Mouse (Mus musculus): ENCODE measurements around the gene Rbx1. TPM values are rescaled to one million over a fixed set of nuclear protein-coding genes. Genes with fewer than 3 reads are reported as not detected.
"Not testable (repeated sequence)": the region's sequence is repeated elsewhere in the genome, so short reads cannot be mapped to it uniquely, and the experiment has no call there.

Rbx1 gene
- 517 and 563 TPM in 2 replicates for polyA plus RNA-seq (2015; fragmentation: Nextera tagmentation; extraction: Ambion mirVana)

GRCm38 (mm10) chr15:81465901-81466737, at the start of gene Rbx1:
Rbx1 (plus strand) TSS chr15:81466296.
- H3K4me2 ChIP-seq (ENCODE audit: low read length), result peak within 1 kb of the TSS; percentile 74

GRCm38 (mm10) chr15:81416763-81417310, 49.3 kb upstream of the Rbx1 start:
- H3K9ac ChIP-seq (ENCODE audit: low read depth, low read length), result 0 out of 2 replicates have a peak overlapping the region, but pooled peaks have one; percentile 0
- not testable (repeated sequence) for H3K27me3 ChIP-seq (ENCODE audit: insufficient read depth, low read length); H3K9me3 ChIP-seq (replicated peaks; ENCODE audit: low read length); H3K4me1 ChIP-seq (replicated peaks; ENCODE audit: insufficient read depth, low read length); H3K36me3 ChIP-seq (ENCODE audit: insufficient read depth, low read length)
- 6% methylated on average over 22 of the region's 22 CpGs for WGBS
- peak; percentile 94 for ATAC-seq (replicated peaks; ENCODE audit: low FRiP score, low read depth)
- peak; percentile 64 for DNase-seq (ENCODE audit: low spot score)
- 0 out of 2 replicates have a peak overlapping the region, but pooled peaks have one; percentile 44 for H3K27ac ChIP-seq
- peak overlapping the region; percentile 55 for H3K4me2 ChIP-seq (ENCODE audit: low read length)
- 0 out of 2 replicates have a peak, but pooled peaks have one; percentile 25 for TF ChIP-seq CTCF (IDR thresholded peaks at IDR 0.05; ENCODE audit: low read depth)
- 0 out of 2 replicates have a peak overlapping the region, but pooled peaks have one; percentile 9 for H3K4me3 ChIP-seq (replicated peaks; ENCODE audit: low read depth, low read length)

More at GRCm38 (mm10) chr15:81465901-81466737, at the start of gene Rbx1:
- no peak for TF ChIP-seq CTCF (IDR thresholded peaks at IDR 0.05; ENCODE audit: low read depth)
- peak; percentile 98 for ATAC-seq (replicated peaks; ENCODE audit: low FRiP score, low read depth)
- Histone ChIP-seq H3K9ac (ENCODE audit: low read depth, low read length) (peak within 1 kb of the TSS; percentile 80), H3K27ac (peak within 1 kb of the TSS; percentile 91), H3K36me3 (ENCODE audit: insufficient read depth, low read length) (0 out of 2 replicates have a peak, but pooled peaks cover 8% of the 10 kb centered on the region), H3K4me3 (replicated peaks; ENCODE audit: low read depth, low read length) (peak within 1 kb of the TSS; percentile 66), H3K4me1 (replicated peaks; ENCODE audit: insufficient read depth, low read length) (no peaks in the 10 kb centered on the region), H3K9me3 (replicated peaks; ENCODE audit: low read length) (no peaks in the 10 kb centered on the region), H3K27me3 (ENCODE audit: insufficient read depth, low read length) (no peaks in the 10 kb centered on the region)
- DNase-seq (ENCODE audit: low spot score), result peak; percentile 99
- WGBS, result under 1% methylated on average over 62 of the region's 62 CpGs

- WGBS, result 81% methylated on average over 4 of the region's 4 CpGs
- ATAC-seq (replicated peaks; ENCODE audit: low FRiP score, low read depth) (no peak), DNase-seq (ENCODE audit: low spot score) (no peak)
- Histone ChIP-seq H3K4me3 (replicated peaks; ENCODE audit: low read depth, low read length) (no peak overlapping the region), H3K4me1 (replicated peaks; ENCODE audit: insufficient read depth, low read length) (peaks cover 4% of the 10 kb centered on the region; the same call in 1 of the 2 replicates), H3K27ac (no peak overlapping the region), H3K9ac (ENCODE audit: low read depth, low read length) (no peak overlapping the region), H3K36me3 (ENCODE audit: insufficient read depth, low read length) (no peaks in the 10 kb centered on the region), H3K9me3 (replicated peaks; ENCODE audit: low read length) (no peaks in the 10 kb centered on the region), H3K27me3 (ENCODE audit: insufficient read depth, low read length) (no peaks in the 10 kb centered on the region), H3K4me2 (ENCODE audit: low read length) (no peak overlapping the region)
- no peak for TF ChIP-seq CTCF (IDR thresholded peaks at IDR 0.05; ENCODE audit: low read depth)
Observed at GRCm38 (mm10) chr15:81418065-81418464, 48.0 kb upstream of the Rbx1 start.

- Histone ChIP-seq H3K4me1 (replicated peaks; ENCODE audit: insufficient read depth, low read length) (peaks cover 3% of the 10 kb centered on the region; the same call in 1 of the 2 replicates), H3K4me2 (ENCODE audit: low read length) (no peak overlapping the region; the same call in 1 of the 2 replicates), H3K36me3 (ENCODE audit: insufficient read depth, low read length) (no peaks in the 10 kb centered on the region), H3K27me3 (ENCODE audit: insufficient read depth, low read length) (no peaks in the 10 kb centered on the region), H3K27ac (peak overlapping the region; percentile 89), H3K4me3 (replicated peaks; ENCODE audit: low read depth, low read length) (no peak overlapping the region), H3K9me3 (replicated peaks; ENCODE audit: low read length) (no peaks in the 10 kb centered on the region), H3K9ac (ENCODE audit: low read depth, low read length) (no peak overlapping the region)
- 31% methylated on average over 1 of the region's 1 CpGs for WGBS
- DNase-seq (ENCODE audit: low spot score) (peak; percentile 48), ATAC-seq (replicated peaks; ENCODE audit: low FRiP score, low read depth) (no peak)
- TF ChIP-seq CTCF (IDR thresholded peaks at IDR 0.05; ENCODE audit: low read depth), result no peak
Observed at GRCm38 (mm10) chr15:81421454-81421853, 44.6 kb upstream of the Rbx1 start.

- DNase-seq (ENCODE audit: low spot score) (peak; percentile 8), ATAC-seq (replicated peaks; ENCODE audit: low FRiP score, low read depth) (no peak)
- Histone ChIP-seq H3K4me1 (replicated peaks; ENCODE audit: insufficient read depth, low read length) (no peaks in the 10 kb centered on the region), H3K36me3 (ENCODE audit: insufficient read depth, low read length) (no peaks in the 10 kb centered on the region), H3K9me3 (replicated peaks; ENCODE audit: low read length) (no peaks in the 10 kb centered on the region), H3K4me3 (replicated peaks; ENCODE audit: low read depth, low read length) (no peak overlapping the region), H3K27ac (peak overlapping the region; percentile 89), H3K27me3 (ENCODE audit: insufficient read depth, low read length) (no peaks in the 10 kb centered on the region), H3K9ac (ENCODE audit: low read depth, low read length) (no peak overlapping the region), H3K4me2 (ENCODE audit: low read length) (peak overlapping the region; percentile 27; the same call in 1 of the 2 replicates)
- 51% methylated on average over 7 of the region's 7 CpGs for WGBS
- no peak for TF ChIP-seq CTCF (IDR thresholded peaks at IDR 0.05; ENCODE audit: low read depth)
Observed at GRCm38 (mm10) chr15:81422156-81422681, 43.9 kb upstream of the Rbx1 start.

GRCm38 (mm10) chr15:81425311-81425710, 40.8 kb upstream of the Rbx1 start:
- no peak for TF ChIP-seq CTCF (IDR thresholded peaks at IDR 0.05; ENCODE audit: low read depth)

More at GRCm38 (mm10) chr15:81425311-81425710, 40.8 kb upstream of the Rbx1 start:
- 0 out of 2 replicates have a peak, but pooled peaks cover 10% of the 10 kb centered on the region for H3K36me3 ChIP-seq (ENCODE audit: insufficient read depth, low read length)
- no peak overlapping the region for H3K9ac ChIP-seq (ENCODE audit: low read depth, low read length)
- no peaks in the 10 kb centered on the region for H3K4me1 ChIP-seq (replicated peaks; ENCODE audit: insufficient read depth, low read length)
- no peak overlapping the region for H3K4me2 ChIP-seq (ENCODE audit: low read length)
- DNase-seq (ENCODE audit: low spot score) (no peak), ATAC-seq (replicated peaks; ENCODE audit: low FRiP score, low read depth) (no peak)
- H3K4me3 ChIP-seq (replicated peaks; ENCODE audit: low read depth, low read length), result no peak overlapping the region
- H3K9me3 ChIP-seq (replicated peaks; ENCODE audit: low read length), result no peaks in the 10 kb centered on the region
- H3K27ac ChIP-seq, result no peak overlapping the region
- H3K27me3 ChIP-seq (ENCODE audit: insufficient read depth, low read length), result no peaks in the 10 kb centered on the region
- 89% methylated on average over 3 of the region's 3 CpGs for WGBS

Data from kidney, postnatal 0 days (tissue).